Mouse (Mus musculus) embryonic facial prominence, embryonic 10.5 days (tissue): ENCODE data around the gene Atp5d. TPM values are rescaled to one million over a fixed set of nuclear protein-coding genes. Genes with fewer than 3 reads are reported as not detected.

Experiments used
- DNase-seq: peaks from one replicate; pipeline ENCODE4 v3.0.0-alpha.2; 2017; ENCODE audit warnings: low spot score
- H3K27ac ChIP-seq: fragments of 300-500 bp; sonication (generic); replicated peaks from 2 replicates; pipeline ENCODE4 v1.5.1; 2016; ENCODE audit warnings: mild to moderate bottlenecking
- H3K27me3 ChIP-seq: fragments of 300-500 bp; sonication (generic); replicated peaks from 2 replicates; pipeline ENCODE4 v1.6.1; 2016; ENCODE audit warnings: low read depth, mild to moderate bottlenecking; ENCODE audit not compliant: poor library complexity, severe bottlenecking
- H3K36me3 ChIP-seq: fragments of 300-500 bp; sonication (generic); replicated peaks from 2 replicates; pipeline ENCODE4 v1.6.1; 2016; ENCODE audit warnings: mild to moderate bottlenecking, moderate library complexity
- H3K4me1 ChIP-seq: fragments of 300-500 bp; sonication (generic); 2 replicates; pipeline ENCODE4 v1.6.1; 2016
- H3K4me3 ChIP-seq: fragments of 300-500 bp; sonication (generic); 2 replicates; pipeline ENCODE4 v1.5.1; 2016; ENCODE audit warnings: mild to moderate bottlenecking, moderate library complexity
- H3K9me3 ChIP-seq: fragments of 300-500 bp; sonication (generic); 2 replicates; pipeline ENCODE4 v1.6.1; 2016; ENCODE audit warnings: mild to moderate bottlenecking
- WGBS: fragments of 180-500 bp; shearing (Covaris S2); methylation state at CpG from one replicate; pipeline ENCODE4 v1.1.7; 2016; 5-methylcytosine and 5-hydroxymethylcytosine counted together
- polyA plus RNA-seq: library from polyadenylated mRNA; unstranded; fragments of >200 nt; fragmentation: Nextera tagmentation; extraction: Ambion mirVana; gene quantifications from 2 replicates; pipeline ENCODE4 v1.2.1, GENCODE M21; 2016

The Atp5d gene
- polyA plus RNA-seq, 1 experiment from 2014 or later: 493 TPM

DNA sequence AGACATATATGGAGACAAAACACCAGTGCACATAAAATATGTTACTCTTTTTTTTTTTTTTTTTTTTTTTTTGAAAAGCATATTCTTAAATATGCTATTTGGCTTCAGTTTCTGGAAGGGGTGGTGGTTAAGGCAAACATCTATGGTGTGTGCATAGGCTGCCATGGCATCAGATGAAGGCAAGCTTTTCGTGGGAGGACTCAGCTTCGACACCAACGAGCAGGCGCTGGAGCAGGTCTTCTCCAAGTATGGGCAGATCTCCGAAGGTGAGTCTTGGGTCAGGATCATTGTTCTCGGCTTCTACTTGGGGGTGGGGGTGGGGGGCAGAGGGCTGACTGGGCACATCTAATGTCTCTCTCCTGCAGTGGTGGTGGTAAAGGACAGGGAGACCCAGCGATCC is 31.2 kb downstream of the Atp5d start:
- H3K27me3 ChIP-seq: no peaks in the 10 kb centered on the region
- no peak for DNase-seq
- peaks cover 39% of the 10 kb centered on the region for H3K36me3 ChIP-seq
- H3K27ac ChIP-seq: no peak overlapping the region
- H3K4me3 ChIP-seq: peak overlapping the region; percentile 94
- no peaks in the 10 kb centered on the region for H3K9me3 ChIP-seq
- H3K4me1 ChIP-seq: peaks cover 72% of the 10 kb centered on the region
- WGBS: 93% methylated on average over 7 of the region's 7 CpGs

DNA sequence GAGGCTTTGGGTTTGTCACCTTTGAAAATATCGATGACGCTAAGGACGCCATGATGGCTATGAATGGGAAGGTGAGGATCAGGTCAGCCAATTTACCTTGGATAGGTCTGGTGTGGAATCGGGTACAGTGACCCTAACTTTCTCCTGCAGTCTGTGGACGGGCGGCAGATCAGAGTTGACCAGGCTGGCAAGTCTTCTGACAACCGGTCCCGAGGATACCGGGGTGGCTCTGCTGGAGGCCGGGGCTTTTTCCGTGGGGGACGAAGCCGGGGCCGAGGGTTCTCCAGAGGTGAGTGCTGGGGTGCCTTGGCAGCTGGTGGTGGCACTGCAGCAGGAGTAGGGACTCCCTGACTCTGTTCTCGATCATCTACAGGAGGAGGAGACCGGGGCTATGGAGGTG is 31.6 kb downstream of the Atp5d start:
- 0 out of 2 replicates have a peak overlapping the region, but pooled peaks have one; percentile 21 for H3K4me3 ChIP-seq
- peaks cover 72% of the 10 kb centered on the region for H3K4me1 ChIP-seq
- 97% methylated on average over 16 of the region's 16 CpGs for WGBS

DNA sequence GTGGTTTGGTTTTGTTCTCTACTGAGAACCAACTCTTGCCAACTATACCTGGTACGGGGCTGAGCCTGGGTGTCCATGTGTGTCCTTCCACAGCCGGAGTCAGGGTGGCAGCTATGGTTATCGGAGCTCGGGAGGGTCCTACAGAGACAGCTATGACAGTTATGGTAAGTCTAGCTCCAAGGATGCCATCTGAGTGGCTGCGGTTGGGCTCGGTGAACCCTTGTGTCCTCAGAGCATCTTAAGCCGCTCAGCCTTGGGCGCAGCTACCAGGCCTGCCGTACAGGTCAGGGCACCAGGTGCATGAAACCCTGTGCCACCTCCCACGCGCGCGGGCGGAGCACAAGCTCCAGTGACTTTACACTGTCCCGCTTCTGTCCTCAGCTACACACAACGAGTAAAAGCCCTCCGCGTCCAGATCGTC is 32.2 kb downstream of the Atp5d start:
- WGBS: 95% methylated on average over 19 of the region's 19 CpGs
- H3K27ac ChIP-seq: no peak overlapping the region
- peaks cover 39% of the 10 kb centered on the region for H3K36me3 ChIP-seq
- H3K4me1 ChIP-seq: peaks cover 72% of the 10 kb centered on the region
- H3K4me3 ChIP-seq: peak overlapping the region; percentile 21; the same call in 1 of the 2 replicates
- no peaks in the 10 kb centered on the region for H3K27me3 ChIP-seq
- no peak for DNase-seq
- H3K9me3 ChIP-seq: no peaks in the 10 kb centered on the region

More for the DNA sequence above, 31.6 kb downstream of the Atp5d start:
- peaks cover 39% of the 10 kb centered on the region for H3K36me3 ChIP-seq
- no peaks in the 10 kb centered on the region for H3K9me3 ChIP-seq
- no peaks in the 10 kb centered on the region for H3K27me3 ChIP-seq
- no peak overlapping the region for H3K27ac ChIP-seq
- no peak for DNase-seq

DNA sequence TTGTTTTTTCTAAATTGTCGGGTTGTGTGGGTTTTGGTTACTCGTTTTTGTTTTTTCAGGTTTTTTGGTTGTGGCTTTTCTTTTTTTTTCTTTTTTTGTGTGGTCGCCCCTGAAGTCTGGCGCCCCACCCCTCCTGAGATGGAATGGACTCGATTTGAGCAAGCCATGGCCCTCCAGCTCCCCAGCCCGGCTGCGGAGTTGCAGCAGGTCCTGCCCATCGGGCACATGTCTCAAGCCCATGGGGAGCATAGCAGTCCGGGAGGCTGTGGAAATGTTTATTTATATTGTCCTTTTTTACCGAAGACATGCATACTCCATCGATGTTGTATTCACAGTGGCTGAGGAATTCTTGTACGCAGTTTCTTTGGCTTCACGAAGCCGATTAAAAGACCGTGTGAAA is 32.8 kb downstream of the Atp5d start:
- H3K36me3 ChIP-seq: peaks cover 39% of the 10 kb centered on the region
- DNase-seq: no peak
- H3K9me3 ChIP-seq: no peaks in the 10 kb centered on the region
- no peak overlapping the region for H3K27ac ChIP-seq
- peak overlapping the region; percentile 67; the same call in 1 of the 2 replicates for H3K4me3 ChIP-seq
- H3K27me3 ChIP-seq: no peaks in the 10 kb centered on the region
- 92% methylated on average over 15 of the region's 15 CpGs for WGBS
- peaks cover 73% of the 10 kb centered on the region for H3K4me1 ChIP-seq

DNA sequence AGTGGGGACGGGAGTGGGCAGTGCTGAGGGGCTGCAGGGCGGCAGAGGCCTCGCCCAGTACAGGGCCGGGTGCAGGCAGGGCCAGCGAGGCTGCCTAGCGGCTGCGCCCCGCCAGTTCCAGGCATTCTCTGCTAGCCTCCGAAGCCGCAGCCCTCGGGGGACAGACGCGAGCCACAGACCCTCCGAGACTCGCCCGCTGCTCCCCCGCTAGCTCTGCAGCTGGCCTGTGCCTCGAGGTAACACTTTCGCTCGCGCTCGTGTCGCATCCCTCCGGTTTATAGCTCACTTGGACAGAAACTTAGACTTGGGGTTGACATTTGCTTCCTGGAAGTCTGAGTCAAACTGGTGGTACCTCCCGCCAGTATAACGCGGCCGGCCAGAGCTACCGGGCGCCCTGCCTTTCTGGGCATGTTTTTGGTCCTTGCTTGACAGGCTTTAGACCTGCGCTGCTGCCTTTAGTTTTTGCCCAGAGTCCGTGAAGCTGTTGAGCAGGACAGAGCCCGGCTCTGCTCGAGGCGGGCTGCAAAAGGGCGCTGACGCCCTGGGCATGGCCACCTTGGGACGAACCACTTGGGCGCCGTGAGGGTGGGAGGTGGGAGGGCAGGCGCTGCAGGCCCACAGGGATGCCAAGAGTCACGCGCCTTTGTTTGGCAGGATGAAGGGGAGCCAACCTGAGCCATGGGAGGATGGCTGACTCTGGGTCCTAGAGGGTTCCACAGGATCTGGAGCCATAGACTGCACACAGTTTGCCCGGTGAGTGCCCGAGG is 33.5 kb downstream of the Atp5d start:
- WGBS: 88% methylated on average over 45 of the region's 45 CpGs
- Histone ChIP-seq H3K9me3 (no peaks in the 10 kb centered on the region), H3K27me3 (no peaks in the 10 kb centered on the region), H3K27ac (peak overlapping the region; percentile 87), H3K36me3 (peaks cover 39% of the 10 kb centered on the region), H3K4me1 (peaks cover 71% of the 10 kb centered on the region), H3K4me3 (peak overlapping the region; percentile 67)
- no peak for DNase-seq

DNA sequence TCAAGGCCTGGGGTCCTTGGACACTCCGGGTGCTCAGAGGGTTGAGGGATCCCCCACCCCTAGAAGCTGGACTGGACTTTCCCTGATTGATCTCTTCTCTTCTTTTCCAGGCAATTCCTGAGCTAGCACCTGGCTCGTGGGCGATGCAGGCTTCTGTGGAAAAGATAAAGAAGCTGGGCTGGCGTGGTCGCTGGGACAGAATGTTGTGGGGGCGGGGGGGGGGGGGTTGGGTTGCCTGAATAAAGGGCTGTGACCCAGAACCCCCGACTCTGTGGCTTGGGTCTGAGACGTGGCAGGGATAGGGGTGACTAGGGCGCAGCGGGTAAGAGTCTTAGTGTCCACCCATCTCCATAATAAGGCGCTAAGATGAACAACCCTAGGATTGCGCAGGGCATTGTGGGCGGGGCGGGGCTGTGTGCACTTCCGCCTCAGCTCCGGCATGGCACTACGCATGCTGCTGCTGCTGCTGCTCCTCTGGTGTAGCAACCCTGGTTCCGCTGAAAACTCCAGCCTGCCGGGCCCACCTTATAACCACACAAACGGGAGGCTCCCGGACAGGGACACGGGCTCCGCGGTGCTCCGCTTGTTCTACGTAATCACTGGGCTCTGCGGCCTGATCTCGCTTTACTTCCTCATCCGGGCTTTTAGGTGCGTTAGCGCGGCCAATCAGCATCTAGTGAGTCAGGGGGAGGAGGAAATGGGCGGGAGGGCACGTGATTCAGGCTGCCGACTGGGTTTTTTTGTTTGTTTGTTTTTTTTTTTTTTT is 34.3 kb downstream of the Atp5d start, which contains the start of gene 1600002K03Rik:
TSS of gene 1600002K03Rik (plus strand) at position 418 of the 766 bp plus-strand sequence.
- Histone ChIP-seq H3K27ac (peak within 1 kb of the TSS; percentile 87), H3K9me3 (no peaks in the 10 kb centered on the region), H3K4me3 (peak within 1 kb of the TSS; percentile 67), H3K27me3 (no peaks in the 10 kb centered on the region), H3K4me1 (peaks cover 72% of the 10 kb centered on the region), H3K36me3 (peaks cover 39% of the 10 kb centered on the region)
- 10% methylated on average over 35 of the region's 35 CpGs for WGBS
- DNase-seq: peak; percentile 91

DNA sequence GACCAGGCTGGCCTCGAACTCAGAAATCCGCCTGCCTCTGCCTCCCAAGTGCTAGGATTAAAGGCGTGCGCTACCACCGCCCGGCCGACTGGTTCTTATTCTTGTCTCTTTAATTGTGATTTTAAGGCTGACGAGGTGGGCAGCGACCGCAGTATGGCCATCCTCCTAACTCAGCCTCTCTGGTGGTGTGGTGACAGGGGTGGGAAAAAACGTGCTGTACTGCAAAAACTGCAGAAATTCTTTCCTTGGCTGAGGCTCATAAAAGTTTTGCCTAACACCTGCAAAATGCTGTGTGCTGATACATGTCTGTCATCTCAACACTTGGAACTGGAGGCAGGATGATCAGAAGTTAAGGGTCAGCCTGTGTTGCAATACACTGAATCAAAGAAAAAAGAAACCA is 34.9 kb downstream of the Atp5d start:
- Histone ChIP-seq H3K36me3 (peaks cover 39% of the 10 kb centered on the region), H3K27ac (peak overlapping the region; percentile 87), H3K4me1 (peaks cover 74% of the 10 kb centered on the region), H3K4me3 (peak overlapping the region; percentile 67), H3K9me3 (no peaks in the 10 kb centered on the region), H3K27me3 (no peaks in the 10 kb centered on the region)
- no peak for DNase-seq
- WGBS: 12% methylated on average over 11 of the region's 11 CpGs

DNA sequence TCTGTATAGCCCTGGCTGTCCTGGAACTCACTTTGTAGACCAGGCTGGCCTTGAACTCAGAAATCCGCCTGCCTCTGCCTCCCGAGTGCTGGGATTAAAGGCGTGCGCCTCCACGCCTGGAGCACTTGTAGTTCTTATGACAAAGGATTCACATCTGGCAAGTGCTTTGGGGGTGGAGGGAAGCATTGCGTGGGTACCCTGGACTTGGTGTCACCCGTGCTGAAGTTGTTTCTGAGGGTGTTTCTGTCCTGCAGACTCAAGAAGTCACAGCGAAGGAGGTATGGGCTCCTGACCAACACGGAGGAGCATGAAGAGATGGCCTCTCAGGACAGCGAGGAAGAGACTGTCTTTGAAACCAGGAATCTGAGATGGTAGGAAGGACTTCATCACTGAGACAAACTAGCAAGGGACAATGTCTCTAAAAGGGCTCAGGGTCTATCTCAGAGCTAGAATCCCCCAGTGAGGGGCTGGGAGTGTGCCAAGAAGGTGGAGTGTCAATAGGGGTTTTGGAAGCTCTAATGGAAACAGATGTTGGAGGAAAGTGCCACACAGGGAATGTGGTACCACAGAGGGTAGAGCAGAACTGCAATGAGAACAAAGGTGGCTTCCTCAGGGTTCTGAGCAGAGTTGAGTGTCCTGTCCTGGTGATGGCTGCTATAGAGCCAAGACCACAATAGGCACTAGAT is 35.7 kb downstream of the Atp5d start:
- no peak for DNase-seq
- 86% methylated on average over 10 of the region's 10 CpGs for WGBS
- H3K27me3 ChIP-seq: no peaks in the 10 kb centered on the region
- no peaks in the 10 kb centered on the region for H3K9me3 ChIP-seq
- H3K27ac ChIP-seq: no peak overlapping the region
- H3K4me1 ChIP-seq: peaks cover 68% of the 10 kb centered on the region
- no peak overlapping the region for H3K4me3 ChIP-seq
- H3K36me3 ChIP-seq: peaks cover 35% of the 10 kb centered on the region

DNA sequence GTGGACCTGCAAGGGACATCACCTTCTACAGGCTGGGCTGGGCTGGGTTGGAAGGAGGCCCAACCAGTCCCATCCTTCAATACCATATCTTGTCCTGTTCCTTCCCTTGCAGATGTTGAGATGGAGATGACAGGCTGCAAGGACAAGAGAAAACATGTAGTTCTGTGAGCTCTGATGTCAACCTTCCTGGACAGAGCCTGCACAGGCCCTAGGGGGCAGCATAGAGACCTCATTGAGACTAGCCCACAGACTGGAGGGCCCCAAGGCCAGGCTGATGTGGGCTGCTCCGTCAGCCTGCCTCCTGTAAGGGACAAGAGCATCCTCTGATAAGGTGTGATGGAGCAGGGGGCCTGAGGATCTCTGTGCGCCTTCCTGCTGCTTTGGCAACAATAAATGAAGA is 36.3 kb downstream of the Atp5d start:
- no peaks in the 10 kb centered on the region for H3K9me3 ChIP-seq
- peaks cover 29% of the 10 kb centered on the region for H3K36me3 ChIP-seq
- peaks cover 66% of the 10 kb centered on the region for H3K4me1 ChIP-seq
- WGBS: 57% methylated on average over 2 of the region's 2 CpGs
- no peak overlapping the region for H3K27ac ChIP-seq
- no peak overlapping the region for H3K4me3 ChIP-seq
- DNase-seq: peak; percentile 70
- no peaks in the 10 kb centered on the region for H3K27me3 ChIP-seq

DNA sequence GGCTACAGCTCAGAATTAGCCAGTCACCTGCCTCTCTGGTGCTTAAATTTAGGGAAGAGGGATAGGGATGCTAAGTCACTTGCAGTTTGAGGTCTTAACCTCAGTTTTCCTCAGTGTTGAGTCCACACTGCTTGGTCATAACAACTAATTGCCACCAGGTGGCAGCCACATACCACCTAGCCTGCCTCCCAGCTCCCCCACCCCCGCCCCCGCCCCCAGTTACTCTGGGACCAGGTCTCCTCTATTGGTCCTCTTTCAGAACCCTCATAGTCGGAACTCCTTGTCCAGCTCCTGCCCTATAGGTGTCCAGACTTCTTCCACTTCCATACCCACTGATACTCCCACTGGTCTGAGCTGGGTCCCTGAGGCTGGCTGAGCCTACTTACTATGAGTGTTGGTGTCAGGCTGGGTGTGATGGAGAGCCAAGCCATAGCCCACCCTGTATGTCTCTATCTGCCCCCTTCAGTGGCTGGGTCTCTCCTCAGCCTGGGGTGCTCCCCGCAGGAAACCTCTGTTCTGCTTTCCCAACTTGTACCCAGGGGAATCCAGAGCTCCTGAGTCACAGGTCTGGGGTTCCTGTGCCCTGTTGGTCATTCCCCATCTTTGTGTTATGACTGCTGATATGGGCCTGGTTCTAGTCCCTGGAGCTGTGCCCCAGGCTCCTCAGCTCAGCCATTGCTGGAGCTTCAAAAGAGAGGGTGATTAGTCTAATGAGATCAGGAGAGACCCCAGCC is 37.3 kb downstream of the Atp5d start:
- peaks cover 19% of the 10 kb centered on the region for H3K36me3 ChIP-seq
- 20% methylated on average over 4 of the region's 4 CpGs for WGBS
- H3K27ac ChIP-seq: 0 out of 2 replicates have a peak overlapping the region, but pooled peaks have one; percentile 5
- H3K4me1 ChIP-seq: peaks cover 66% of the 10 kb centered on the region
- peak overlapping the region; percentile 11; the same call in 1 of the 2 replicates for H3K4me3 ChIP-seq
- DNase-seq: peak; percentile 78
- no peaks in the 10 kb centered on the region for H3K9me3 ChIP-seq
- H3K27me3 ChIP-seq: no peaks in the 10 kb centered on the region

DNA sequence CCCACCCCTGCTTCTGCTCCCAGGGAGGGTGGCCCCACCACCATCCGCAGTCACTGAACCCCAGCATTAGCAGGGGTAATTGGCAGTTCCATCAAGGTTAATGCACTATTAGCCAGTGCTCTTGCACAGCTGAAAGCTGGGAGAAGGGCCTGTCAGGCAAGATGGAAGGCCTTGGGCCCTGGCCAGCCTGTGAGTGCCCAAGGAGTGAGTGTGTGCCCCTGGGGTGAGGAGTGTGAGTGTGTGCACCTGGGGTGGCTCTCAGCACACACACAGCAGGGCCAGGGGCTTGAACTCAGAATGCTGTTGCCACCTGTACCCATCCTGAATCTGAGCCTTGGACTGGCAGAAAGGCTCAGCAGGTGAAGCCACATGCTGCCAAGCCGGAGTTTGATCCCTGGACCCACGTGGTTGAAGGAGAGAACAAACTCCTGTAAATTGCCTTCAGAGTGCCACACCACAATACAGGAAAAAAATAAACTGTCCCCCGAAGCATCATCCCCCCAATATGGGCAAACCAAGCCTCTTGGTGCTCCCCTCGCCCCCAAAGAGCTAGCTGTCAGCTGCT is 37.9 kb downstream of the Atp5d start:
- DNase-seq: no peak
- H3K27ac ChIP-seq: 0 out of 2 replicates have a peak overlapping the region, but pooled peaks have one; percentile 10
- peaks cover 71% of the 10 kb centered on the region for H3K4me1 ChIP-seq
- H3K9me3 ChIP-seq: no peaks in the 10 kb centered on the region
- WGBS: 78% methylated on average over 5 of the region's 5 CpGs
- no peaks in the 10 kb centered on the region for H3K27me3 ChIP-seq
- peak overlapping the region; percentile 11; the same call in 1 of the 2 replicates for H3K4me3 ChIP-seq
- H3K36me3 ChIP-seq: peaks cover 13% of the 10 kb centered on the region
